Mouse (Mus musculus) G1E (cell line): Measurements from ENCODE around the gene Fzd7. TPM values are rescaled to one million over a fixed set of nuclear protein-coding genes. Genes with fewer than 3 reads are reported as not detected.

Source experiments
- ATAC-seq: 2 replicates; pipeline ENCODE4 v1.8.0; 2016; ENCODE audit warnings: mild to moderate bottlenecking; ENCODE audit not compliant: insufficient number of reproducible peaks, poor library complexity, low FRiP score, severe bottlenecking; ENCODE audit errors: extremely low read depth
- DNase-seq: peaks from one replicate; pipeline ENCODE4 v3.0.0; 2012; ENCODE audit warnings: low spot score
- H3K27me3 ChIP-seq: 2 replicates; pipeline ENCODE4 v1.6.1; 2012; ENCODE audit warnings: mild to moderate bottlenecking, low read length, inconsistent platforms; ENCODE audit not compliant: insufficient read depth
- H3K36me3 ChIP-seq: replicated peaks from 2 replicates; pipeline ENCODE3; 2012; ENCODE audit warnings: mild to moderate bottlenecking, inconsistent platforms
- H3K4me1 ChIP-seq: 2 replicates; pipeline ENCODE4 v1.6.1; 2012; ENCODE audit warnings: low read depth, low read length, inconsistent platforms, mixed read lengths; ENCODE audit not compliant: insufficient read depth
- H3K4me3 ChIP-seq: 2 replicates; pipeline ENCODE4 v1.5.1; 2012; ENCODE audit warnings: low read depth, mild to moderate bottlenecking, inconsistent platforms, low read length, moderate library complexity, mixed read lengths
- H3K9me3 ChIP-seq: replicated peaks from 2 replicates; pipeline ENCODE4 v1.6.1; 2012; ENCODE audit warnings: inconsistent platforms
- CTCF ChIP-seq: IDR thresholded peaks from 2 replicates; pipeline ENCODE4 v1.5.1; 2012; ENCODE audit warnings: low read depth, low read length, inconsistent platforms, mixed read lengths
- GATA1 ChIP-seq: IDR thresholded peaks from 2 replicates; pipeline ENCODE4 v1.6.1; 2012; ENCODE audit warnings: borderline replicate concordance, low read length, inconsistent platforms, mixed read lengths
- GATA2 ChIP-seq: IDR thresholded peaks from 2 replicates; pipeline ENCODE4 v1.6.1; 2012; ENCODE audit warnings: low read depth, low read length, inconsistent platforms, borderline replicate concordance
- POLR2AphosphoS5 ChIP-seq: IDR thresholded peaks from 2 replicates; pipeline ENCODE4 v1.6.1; 2012; ENCODE audit warnings: low read depth, low read length, inconsistent platforms; ENCODE audit not compliant: insufficient replicate concordance
- TAL1 ChIP-seq: conservative IDR thresholded peaks from 2 replicates; pipeline ENCODE4 v1.6.1; 2012; ENCODE audit warnings: low read depth, low read length, inconsistent platforms, mixed read lengths
- polyA plus RNA-seq: library from polyadenylated mRNA; stranded (reverse); fragments of >175 nt; gene quantifications from 2 replicates; pipeline ENCODE4 v1.2.3, GENCODE M21; 2012
- total RNA-seq, 2 experiments: library from RNA; stranded (forward) in 1 of 2; stranded (reverse) in 1 of 2; fragments of 200-1000 nt in 1 of 2; fragments of >200 nt in 1 of 2; fragmentation: Nextera tagmentation in 1 of 2; gene quantifications; 2 replicates each; pipeline ENCODE4 v1.2.3; 2014 to 2017

The Fzd7 gene
- total and polyA plus RNA-seq, 3 experiments, result 55.7 to 84.4 (median 58.7) TPM

GRCm38 (mm10) chr1:59520226-59520837, 38.1 kb downstream of the Fzd7 start:
- no peak for TF ChIP-seq CTCF
- TF ChIP-seq POLR2AphosphoS5, result no peak
- TF ChIP-seq GATA2, result no peak
- no peak for TF ChIP-seq GATA1
- TF ChIP-seq TAL1, result no peak
- no peak for ATAC-seq
- H3K4me1 ChIP-seq, result peaks cover 6% of the 10 kb centered on the region

GRCm38 (mm10) chr1:59522456-59522855, 40.2 kb downstream of the Fzd7 start:
- Histone ChIP-seq H3K27me3 (peaks cover 41% of the 10 kb centered on the region), H3K4me1 (peaks cover 3% of the 10 kb centered on the region; the same call in 1 of the 2 replicates), H3K9me3 (no peaks in the 10 kb centered on the region), H3K36me3 (no peaks in the 10 kb centered on the region), H3K4me3 (no peak overlapping the region)
- no peak for ATAC-seq
- no peak for DNase-seq
- TF ChIP-seq TAL1 (no peak), GATA2 (no peak), CTCF (no peak), GATA1 (no peak), POLR2AphosphoS5 (no peak)

More at GRCm38 (mm10) chr1:59520226-59520837, 38.1 kb downstream of the Fzd7 start:
- Histone ChIP-seq H3K36me3 (no peaks in the 10 kb centered on the region), H3K4me3 (no peak overlapping the region), H3K27me3 (peaks cover 43% of the 10 kb centered on the region), H3K9me3 (no peaks in the 10 kb centered on the region)
- DNase-seq, result no peak

GRCm38 (mm10) chr1:59523378-59523958, 41.2 kb downstream of the Fzd7 start:
- Histone ChIP-seq H3K27me3 (peaks cover 46% of the 10 kb centered on the region), H3K9me3 (no peaks in the 10 kb centered on the region), H3K4me1 (peaks cover 3% of the 10 kb centered on the region; the same call in 1 of the 2 replicates), H3K36me3 (no peaks in the 10 kb centered on the region), H3K4me3 (no peak overlapping the region)
- DNase-seq (no peak), ATAC-seq (no peak)
- TF ChIP-seq GATA2 (no peak), CTCF (peak; percentile 40; the same call in 1 of the 2 replicates), TAL1 (no peak), GATA1 (no peak), POLR2AphosphoS5 (no peak)

- H3K27me3 ChIP-seq, result peaks cover 43% of the 10 kb centered on the region
- no peak for DNase-seq
- ATAC-seq, result no peak
- no peak for TF ChIP-seq GATA1
- no peaks in the 10 kb centered on the region for H3K9me3 ChIP-seq
- H3K4me3 ChIP-seq, result no peak overlapping the region
- H3K4me1 ChIP-seq, result peaks cover 3% of the 10 kb centered on the region; the same call in 1 of the 2 replicates
- no peaks in the 10 kb centered on the region for H3K36me3 ChIP-seq
Observed at GRCm38 (mm10) chr1:59524071-59524470, 41.8 kb downstream of the Fzd7 start.

GRCm38 (mm10) chr1:59524759-59525158, 42.5 kb downstream of the Fzd7 start:
- peaks cover 3% of the 10 kb centered on the region; the same call in 1 of the 2 replicates for H3K4me1 ChIP-seq
- no peak for TF ChIP-seq GATA1
- no peak for TF ChIP-seq CTCF
- no peak for TF ChIP-seq POLR2AphosphoS5
- TF ChIP-seq TAL1, result no peak
- no peak for TF ChIP-seq GATA2
- no peak for DNase-seq
- H3K9me3 ChIP-seq, result no peaks in the 10 kb centered on the region
- H3K4me3 ChIP-seq, result no peak overlapping the region
- H3K27me3 ChIP-seq, result peaks cover 36% of the 10 kb centered on the region
- no peak for ATAC-seq
- no peaks in the 10 kb centered on the region for H3K36me3 ChIP-seq

- H3K9me3 ChIP-seq, result no peaks in the 10 kb centered on the region
- no peaks in the 10 kb centered on the region for H3K36me3 ChIP-seq
- H3K4me1 ChIP-seq, result peaks cover 3% of the 10 kb centered on the region; the same call in 1 of the 2 replicates
- DNase-seq (no peak), ATAC-seq (no peak)
- TF ChIP-seq GATA1 (no peak), GATA2 (no peak)
- H3K27me3 ChIP-seq, result peaks cover 32% of the 10 kb centered on the region
- no peak overlapping the region for H3K4me3 ChIP-seq
Observed at GRCm38 (mm10) chr1:59527219-59527618, 45.0 kb downstream of the Fzd7 start.
